Mouse (Mus musculus) neural tube, embryonic 14.5 days (tissue): Measurements from ENCODE around the gene March4. TPM values are rescaled to one million over a fixed set of nuclear protein-coding genes. Genes with fewer than 3 reads are reported as not detected.

Source experiments
- ATAC-seq: fragments of 200-750 bp; cut with Nextera tagmentation; 2 replicates; pipeline ENCODE4 v1.8.0; 2017; ENCODE audit warnings: low read depth, mild to moderate bottlenecking, moderate TSS enrichment, moderate library complexity
- H3K27ac ChIP-seq: fragments of 300-500 bp; sonication (generic); 2 replicates; pipeline ENCODE4 v1.5.1; 2014; ENCODE audit warnings: low read depth, mild to moderate bottlenecking, control low read depth, low read length, moderate library complexity, mixed read lengths
- H3K27me3 ChIP-seq: fragments of 300-500 bp; sonication (generic); 2 replicates; pipeline ENCODE4 v1.6.1; 2014; ENCODE audit warnings: low read length; ENCODE audit not compliant: control insufficient read depth, insufficient read depth
- H3K36me3 ChIP-seq: fragments of 300-500 bp; sonication (generic); 2 replicates; pipeline ENCODE4 v1.6.1; 2014; ENCODE audit warnings: low read length, mixed read lengths; ENCODE audit not compliant: control insufficient read depth, insufficient read depth
- H3K4me1 ChIP-seq: fragments of 300-500 bp; sonication (generic); 2 replicates; pipeline ENCODE4 v1.6.1; 2014; ENCODE audit warnings: low read length; ENCODE audit not compliant: control insufficient read depth, insufficient read depth
- H3K4me2 ChIP-seq: fragments of 300-500 bp; sonication (generic); 2 replicates; pipeline ENCODE4 v1.6.1; 2014; ENCODE audit warnings: mild to moderate bottlenecking, low read depth, low read length, control low read depth
- H3K4me3 ChIP-seq: fragments of 300-500 bp; sonication (generic); 2 replicates; pipeline ENCODE4 v1.5.1; 2014; ENCODE audit warnings: low read depth, low read length, control low read depth, mixed read lengths
- H3K9ac ChIP-seq: fragments of 300-500 bp; sonication (generic); replicated peaks from 2 replicates; pipeline ENCODE4 v1.6.1; 2014; ENCODE audit warnings: low read depth, mild to moderate bottlenecking, control low read depth, low read length, mixed read lengths
- H3K9me3 ChIP-seq: fragments of 300-500 bp; sonication (generic); 2 replicates; pipeline ENCODE4 v1.6.1; 2016; ENCODE audit warnings: low read length; ENCODE audit not compliant: control insufficient read depth
- WGBS: fragments of 180-500 bp; shearing (Covaris S2); extraction: QIAGEN DNeasy Blood & Tissue Kit; methylation state at CpG from one replicate; pipeline ENCODE4 v1.1.7; 2014; 5-methylcytosine and 5-hydroxymethylcytosine counted together
- polyA plus RNA-seq: library from polyadenylated mRNA; unstranded; fragments of >200 nt; fragmentation: Nextera tagmentation; extraction: Ambion mirVana; gene quantifications from 2 replicates; pipeline ENCODE4 v1.2.1, GENCODE M21; 2014

The March4 gene
- polyA plus RNA-seq, 1 experiment from 2014 or later, result 11.2 TPM

GRCm38 (mm10) chr1:72535725-72536571 lies 782 bp downstream of the March4 start:
- H3K27me3 ChIP-seq, result no peaks in the 10 kb centered on the region
- H3K4me2 ChIP-seq, result peak overlapping the region; percentile 76
- peaks cover 3% of the 10 kb centered on the region; the same call in 1 of the 2 replicates for H3K4me1 ChIP-seq
- no peaks in the 10 kb centered on the region for H3K9me3 ChIP-seq
- H3K9ac ChIP-seq, result peak overlapping the region; percentile 78
- peak; percentile 71 for ATAC-seq
- peak overlapping the region; percentile 90 for H3K27ac ChIP-seq
- WGBS, result 2% methylated on average over 34 of the region's 36 CpGs
- H3K36me3 ChIP-seq, result no peaks in the 10 kb centered on the region
- peak overlapping the region; percentile 65 for H3K4me3 ChIP-seq

- no peaks in the 10 kb centered on the region for H3K36me3 ChIP-seq
- H3K9ac ChIP-seq, result peak overlapping the region; percentile 44
- H3K27me3 ChIP-seq, result no peaks in the 10 kb centered on the region
- peak overlapping the region; percentile 65 for H3K4me3 ChIP-seq
- H3K9me3 ChIP-seq, result no peaks in the 10 kb centered on the region
- H3K27ac ChIP-seq, result no peak overlapping the region
- ATAC-seq, result no peak
- H3K4me2 ChIP-seq, result peak overlapping the region; percentile 76
- peaks cover 3% of the 10 kb centered on the region; the same call in 1 of the 2 replicates for H3K4me1 ChIP-seq
Measured at GRCm38 (mm10) chr1:72533439-72533838, 3.3 kb downstream of the March4 start.

- Histone ChIP-seq H3K9me3 (no peaks in the 10 kb centered on the region), H3K27me3 (no peaks in the 10 kb centered on the region), H3K4me2 (peak overlapping the region; percentile 76), H3K4me3 (peak overlapping the region; percentile 65), H3K36me3 (no peaks in the 10 kb centered on the region), H3K9ac (peak overlapping the region; percentile 44), H3K27ac (no peak overlapping the region), H3K4me1 (peaks cover 3% of the 10 kb centered on the region; the same call in 1 of the 2 replicates)
- ATAC-seq, result no peak
- 66% methylated on average over 5 of the region's 5 CpGs for WGBS
Measured at GRCm38 (mm10) chr1:72532926-72533325, 3.8 kb downstream of the March4 start.

- Histone ChIP-seq H3K4me1 (no peaks in the 10 kb centered on the region; the same call in 1 of the 2 replicates), H3K4me2 (peak overlapping the region; percentile 76; the same call in 1 of the 2 replicates), H3K36me3 (no peaks in the 10 kb centered on the region), H3K9ac (no peak overlapping the region), H3K27ac (no peak overlapping the region), H3K4me3 (no peak overlapping the region), H3K9me3 (no peaks in the 10 kb centered on the region), H3K27me3 (no peaks in the 10 kb centered on the region)
- WGBS, result 82% methylated on average over 8 of the region's 8 CpGs
- no peak for ATAC-seq
Measured at GRCm38 (mm10) chr1:72530516-72531196, 6.1 kb downstream of the March4 start.

- Histone ChIP-seq H3K4me2 (no peak overlapping the region), H3K36me3 (no peaks in the 10 kb centered on the region), H3K27ac (no peak overlapping the region), H3K9ac (no peak overlapping the region), H3K27me3 (no peaks in the 10 kb centered on the region), H3K9me3 (no peaks in the 10 kb centered on the region), H3K4me3 (no peak overlapping the region), H3K4me1 (no peaks in the 10 kb centered on the region)
- 86% methylated on average over 4 of the region's 4 CpGs for WGBS
- ATAC-seq, result no peak
Measured at GRCm38 (mm10) chr1:72529192-72529591, 7.5 kb downstream of the March4 start.

- WGBS, result 67% methylated on average over 6 of the region's 6 CpGs
- no peak for ATAC-seq
- Histone ChIP-seq H3K4me1 (no peaks in the 10 kb centered on the region), H3K36me3 (no peaks in the 10 kb centered on the region), H3K9me3 (no peaks in the 10 kb centered on the region), H3K4me3 (no peak overlapping the region), H3K27ac (no peak overlapping the region), H3K4me2 (no peak overlapping the region), H3K9ac (no peak overlapping the region), H3K27me3 (no peaks in the 10 kb centered on the region)
Measured at GRCm38 (mm10) chr1:72523601-72524000, 13.1 kb downstream of the March4 start.

- Histone ChIP-seq H3K4me3 (no peak overlapping the region), H3K9me3 (no peaks in the 10 kb centered on the region), H3K4me1 (0 out of 2 replicates have a peak, but pooled peaks cover 4% of the 10 kb centered on the region), H3K9ac (no peak overlapping the region), H3K4me2 (no peak overlapping the region), H3K27ac (no peak overlapping the region), H3K27me3 (no peaks in the 10 kb centered on the region; the same call in 1 of the 2 replicates), H3K36me3 (no peaks in the 10 kb centered on the region)
- peak; percentile 53; the same call in 1 of the 2 replicates for ATAC-seq
- 69% methylated on average over 7 of the region's 7 CpGs for WGBS
Measured at GRCm38 (mm10) chr1:72510778-72511520, 25.8 kb downstream of the March4 start.

- Histone ChIP-seq H3K9me3 (no peaks in the 10 kb centered on the region), H3K4me3 (no peak overlapping the region), H3K4me1 (0 out of 2 replicates have a peak, but pooled peaks cover 4% of the 10 kb centered on the region), H3K36me3 (no peaks in the 10 kb centered on the region), H3K27ac (no peak overlapping the region), H3K4me2 (no peak overlapping the region), H3K27me3 (no peaks in the 10 kb centered on the region; the same call in 1 of the 2 replicates), H3K9ac (no peak overlapping the region)
- 85% methylated on average over 4 of the region's 4 CpGs for WGBS
- ATAC-seq, result no peak
Measured at GRCm38 (mm10) chr1:72509551-72509950, 27.2 kb downstream of the March4 start.
